Mouse (Mus musculus): ENCODE results near the gene Sugp2. TPM values are rescaled to one million over a fixed set of nuclear protein-coding genes. Genes with fewer than 3 reads are reported as not detected.
A peak's percentile ranks its signal among the peaks of the same experiment; 100 is the strongest.

Gene Sugp2
- polyA plus RNA-seq, 1 experiment from 2014 or later = 14.0 TPM

DNA sequence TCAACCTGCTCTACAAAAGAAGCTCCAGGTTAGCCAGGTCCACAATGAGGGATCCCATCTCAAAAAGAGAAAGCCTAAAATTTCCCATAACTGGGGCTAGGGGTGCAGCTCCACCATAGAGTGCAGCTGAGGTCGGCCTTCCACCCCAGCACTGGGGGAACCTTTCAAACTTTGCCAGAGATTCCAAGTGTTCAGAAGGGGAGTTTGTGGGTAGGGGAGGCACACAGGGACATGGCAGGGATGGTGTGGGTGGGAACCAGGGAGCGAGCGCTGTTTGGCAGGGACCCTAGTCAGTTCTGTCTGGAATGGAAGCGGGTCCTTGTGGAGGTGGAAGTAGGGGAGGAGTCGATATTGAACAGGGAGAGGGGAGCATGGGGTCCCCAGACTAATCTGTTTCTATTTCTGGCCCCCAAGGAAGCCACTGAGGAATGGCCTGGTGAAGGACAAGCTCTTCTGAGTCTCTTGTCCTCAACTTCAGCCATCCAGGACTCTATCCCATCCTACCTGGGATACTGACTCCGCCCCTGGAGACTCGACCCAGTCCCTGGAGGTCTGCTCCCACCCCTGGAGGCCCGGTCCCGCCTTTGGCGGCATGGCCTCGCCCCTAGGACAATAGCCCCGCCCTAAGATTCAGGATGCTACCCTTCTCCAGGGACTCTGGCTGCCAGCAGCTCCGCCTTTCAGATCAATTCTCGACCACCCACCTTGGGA, 95.3 kb downstream of the Sugp2 start, which contains the start of gene Gdf1:
Gene Gdf1, plus strand, starts transcription at position 694 of the 711 bp plus-strand sequence.
- Histone ChIP-seq H3K27me3 (ENCODE audit: insufficient read depth, low read length) (no peaks in the 10 kb centered on the region), H3K9me3 (replicated peaks; ENCODE audit: low read length) (no peaks in the 10 kb centered on the region), H3K4me3 (replicated peaks; ENCODE audit: low read depth, low read length) (peak within 1 kb of the TSS; percentile 16), H3K27ac (no peak within 1 kb of the TSS), H3K4me2 (ENCODE audit: low read length) (peak within 1 kb of the TSS; percentile 47), H3K9ac (ENCODE audit: low read depth, low read length) (peak within 1 kb of the TSS; percentile 28; the same call in 1 of the 2 replicates), H3K4me1 (replicated peaks; ENCODE audit: insufficient read depth, low read length) (peaks cover 10% of the 10 kb centered on the region; the same call in 1 of the 2 replicates), H3K36me3 (ENCODE audit: insufficient read depth, low read length) (peaks cover 23% of the 10 kb centered on the region)
- ATAC-seq (replicated peaks; ENCODE audit: low FRiP score, low read depth) (peak; percentile 33), DNase-seq (ENCODE audit: low spot score) (peak; percentile 45)
- TF ChIP-seq CTCF (IDR thresholded peaks at IDR 0.05; ENCODE audit: low read depth) = no peak
- 31% methylated on average over 14 of the region's 14 CpGs for WGBS

Other genes with a start within 250 kb of the Sugp2 start
- gene Gatad2a, start 237.8 kb upstream of the Sugp2 start, polyA plus RNA-seq (2015; fragmentation: Nextera tagmentation; extraction: Ambion mirVana) = 41.7 and 49.5 TPM in 2 replicates
- 33.8 and 36.8 TPM in 2 replicates for gene Mau2, start 191.5 kb upstream of the Sugp2 start, polyA plus RNA-seq (2015; fragmentation: Nextera tagmentation; extraction: Ambion mirVana)
- gene Sugp1, start 191.4 kb upstream of the Sugp2 start, polyA plus RNA-seq (2015; fragmentation: Nextera tagmentation; extraction: Ambion mirVana) = 33.2 and 34.4 TPM in 2 replicates
- 0.71 and 1.1 TPM in 2 replicates for gene Tm6sf2, start 161.3 kb upstream of the Sugp2 start, polyA plus RNA-seq (2015; fragmentation: Nextera tagmentation; extraction: Ambion mirVana)
- not detected in 2 replicates for gene Hapln4, start 150.8 kb upstream of the Sugp2 start, polyA plus RNA-seq (2015; fragmentation: Nextera tagmentation; extraction: Ambion mirVana)
- 0.03 TPM in 2 replicates for gene Ncan, start 113.4 kb upstream of the Sugp2 start, polyA plus RNA-seq (2015; fragmentation: Nextera tagmentation; extraction: Ambion mirVana)
- gene Nr2c2ap, start 102.9 kb upstream of the Sugp2 start, polyA plus RNA-seq (2015; fragmentation: Nextera tagmentation; extraction: Ambion mirVana) = 30.1 and 34.1 TPM in 2 replicates
- gene Rfxank, start 95.1 kb upstream of the Sugp2 start, polyA plus RNA-seq (2015; fragmentation: Nextera tagmentation; extraction: Ambion mirVana) = 13.4 and 13.7 TPM in 2 replicates
- gene Borcs8, start 94.7 kb upstream of the Sugp2 start, polyA plus RNA-seq (2015; fragmentation: Nextera tagmentation; extraction: Ambion mirVana) = 48.3 and 49.3 TPM in 2 replicates
- gene Mef2b, start 94.5 kb upstream of the Sugp2 start, polyA plus RNA-seq (2015; fragmentation: Nextera tagmentation; extraction: Ambion mirVana) = 0.28 and 0.37 TPM in 2 replicates
- 52.3 and 62.4 TPM in 2 replicates for gene Tmem161a, start 61.9 kb upstream of the Sugp2 start, polyA plus RNA-seq (2015; fragmentation: Nextera tagmentation; extraction: Ambion mirVana)
- gene Slc25a42, start 21.9 kb upstream of the Sugp2 start, polyA plus RNA-seq (2015; fragmentation: Nextera tagmentation; extraction: Ambion mirVana) = 5.6 TPM in 2 replicates
- 14.1 and 16.7 TPM in 2 replicates for gene Armc6, start 240 bp downstream of the Sugp2 start, polyA plus RNA-seq (2015; fragmentation: Nextera tagmentation; extraction: Ambion mirVana)
- gene Homer3, start 48.6 kb downstream of the Sugp2 start, polyA plus RNA-seq (2015; fragmentation: Nextera tagmentation; extraction: Ambion mirVana) = 48.9 and 50.0 TPM in 2 replicates
- 41.0 and 43.0 TPM in 2 replicates for gene Ddx49, start 68.3 kb downstream of the Sugp2 start, polyA plus RNA-seq (2015; fragmentation: Nextera tagmentation; extraction: Ambion mirVana)
- 309 and 334 TPM in 2 replicates for gene Cope, start 68.3 kb downstream of the Sugp2 start, polyA plus RNA-seq (2015; fragmentation: Nextera tagmentation; extraction: Ambion mirVana)
- 1.9 and 2.1 TPM in 2 replicates for gene Cers1, start 81.5 kb downstream of the Sugp2 start, polyA plus RNA-seq (2015; fragmentation: Nextera tagmentation; extraction: Ambion mirVana)
- 3.8 and 4.0 TPM in 2 replicates for gene Gdf1, start 95.6 kb downstream of the Sugp2 start, polyA plus RNA-seq (2015; fragmentation: Nextera tagmentation; extraction: Ambion mirVana)
- gene Upf1, start 119.1 kb downstream of the Sugp2 start, polyA plus RNA-seq (2015; fragmentation: Nextera tagmentation; extraction: Ambion mirVana) = 11.6 and 12.5 TPM in 2 replicates
- 0.24 and 0.28 TPM in 2 replicates for gene Comp, start 139.3 kb downstream of the Sugp2 start, polyA plus RNA-seq (2015; fragmentation: Nextera tagmentation; extraction: Ambion mirVana)
- gene Crtc1, start 205.4 kb downstream of the Sugp2 start, polyA plus RNA-seq (2015; fragmentation: Nextera tagmentation; extraction: Ambion mirVana) = 13.6 and 14.6 TPM in 2 replicates
- 19.1 and 19.5 TPM in 2 replicates for gene Klhl26, start 242.7 kb downstream of the Sugp2 start, polyA plus RNA-seq (2015; fragmentation: Nextera tagmentation; extraction: Ambion mirVana)

All from kidney, postnatal 0 days (tissue).